Mouse (Mus musculus): Measurements from ENCODE around the gene Ap1m2.
"Not testable (repeated sequence)": the region's sequence is repeated elsewhere in the genome, so short reads cannot be mapped to it uniquely, and the experiment has no call there.

The Ap1m2 gene

GRCm38 (mm10) chr9:21329041-21329440 is 16.9 kb upstream of the Ap1m2 start:
- intact Hi-C loops (cut with DNase I): no loop called here

GRCm38 (mm10) chr9:21328041-21328440 is 15.9 kb upstream of the Ap1m2 start:
- intact Hi-C loops (cut with DNase I): no loop called here

GRCm38 (mm10) chr9:21327569-21327968 is 15.4 kb upstream of the Ap1m2 start:
- intact Hi-C loops (cut with DNase I): no loop called here

GRCm38 (mm10) chr9:21324269-21324668 is 12.1 kb upstream of the Ap1m2 start:
- intact Hi-C loops (cut with DNase I): no loop called here

GRCm38 (mm10) chr9:21322917-21323297 is 10.8 kb upstream of the Ap1m2 start:
- intact Hi-C loops (cut with DNase I): not testable (repeated sequence)

- intact Hi-C loops (cut with DNase I): no loop called here
Measured at GRCm38 (mm10) chr9:21322211-21322916, 10.2 kb upstream of the Ap1m2 start.

GRCm38 (mm10) chr9:21321513-21321835 is 9.3 kb upstream of the Ap1m2 start:
- intact Hi-C loops (cut with DNase I): no loop called here

GRCm38 (mm10) chr9:21320619-21321512 is 8.7 kb upstream of the Ap1m2 start, which contains the start of gene Slc44a2:
Gene Slc44a2 (plus strand): TSS chr9:21320698.
- intact Hi-C loops (cut with DNase I): no loop called here

GRCm38 (mm10) chr9:21320280-21320618 is 8.1 kb upstream of the Ap1m2 start:
- intact Hi-C loops (cut with DNase I): no loop called here

- intact Hi-C loops (cut with DNase I): no loop called here
Measured at GRCm38 (mm10) chr9:21319503-21319902, 7.4 kb upstream of the Ap1m2 start.

GRCm38 (mm10) chr9:21318792-21319191 is 6.7 kb upstream of the Ap1m2 start:
- intact Hi-C loops (cut with DNase I): no loop called here

- intact Hi-C loops (cut with DNase I): no loop called here
Measured at GRCm38 (mm10) chr9:21316696-21317095, 4.6 kb upstream of the Ap1m2 start.

- intact Hi-C loops (cut with DNase I): no loop called here
Measured at GRCm38 (mm10) chr9:21315421-21315820, 3.3 kb upstream of the Ap1m2 start.

GRCm38 (mm10) chr9:21314367-21315140 is 2.4 kb upstream of the Ap1m2 start:
- intact Hi-C loops (cut with DNase I): loop anchor here (5.0 kb wide), 1 partner anchor 158 kb away; no protein-coding TSS in a partner anchor

GRCm38 (mm10) chr9:21313394-21313793 is 1.3 kb upstream of the Ap1m2 start:
- intact Hi-C loops (cut with DNase I): loop anchor here (2.0 to 5.0 kb wide), 2 partner anchors 43 to 159 kb away; no protein-coding TSS in a partner anchor

- intact Hi-C loops (cut with DNase I): loop anchor here (2.0 to 5.0 kb wide), 2 partner anchors 45 to 161 kb away; no protein-coding TSS in a partner anchor
Measured at GRCm38 (mm10) chr9:21311695-21312094, 442 bp downstream of the Ap1m2 start.

GRCm38 (mm10) chr9:21309150-21309741 is 2.9 kb downstream of the Ap1m2 start:
- intact Hi-C loops (cut with DNase I): loop anchor here (5.0 kb wide), 1 partner anchor 98 kb away; no protein-coding TSS in a partner anchor

GRCm38 (mm10) chr9:21305065-21305464 is 7.1 kb downstream of the Ap1m2 start:
- intact Hi-C loops (cut with DNase I): loop anchor here (5.0 kb wide), 1 partner anchor 102 kb away; no protein-coding TSS in a partner anchor

- intact Hi-C loops (cut with DNase I): no loop called here
Measured at GRCm38 (mm10) chr9:21299014-21299413, 13.1 kb downstream of the Ap1m2 start.

- intact Hi-C loops (cut with DNase I): no loop called here
Measured at GRCm38 (mm10) chr9:21292271-21292670, 19.9 kb downstream of the Ap1m2 start.

GRCm38 (mm10) chr9:21291868-21292267 is 20.3 kb downstream of the Ap1m2 start:
- intact Hi-C loops (cut with DNase I): not testable (repeated sequence)
